Mouse (Mus musculus) lung, adult 2 months (tissue): ENCODE results near the gene Wwox.

Experiments
- CTCF ChIP-seq: fragments of 200-500 bp; IDR thresholded peaks from 2 replicates; pipeline ENCODE4 v1.5.1; 2011; ENCODE audit warnings: mild to moderate bottlenecking, low read length, control low read depth; ENCODE audit not compliant: insufficient read depth
- POLR2A ChIP-seq: fragments of 200-500 bp; IDR thresholded peaks from 2 replicates; pipeline ENCODE4 v1.6.1; 2011; ENCODE audit warnings: low read depth, mild to moderate bottlenecking, control low read depth, low read length, borderline replicate concordance; ENCODE audit errors: extremely low read depth

DNA sequence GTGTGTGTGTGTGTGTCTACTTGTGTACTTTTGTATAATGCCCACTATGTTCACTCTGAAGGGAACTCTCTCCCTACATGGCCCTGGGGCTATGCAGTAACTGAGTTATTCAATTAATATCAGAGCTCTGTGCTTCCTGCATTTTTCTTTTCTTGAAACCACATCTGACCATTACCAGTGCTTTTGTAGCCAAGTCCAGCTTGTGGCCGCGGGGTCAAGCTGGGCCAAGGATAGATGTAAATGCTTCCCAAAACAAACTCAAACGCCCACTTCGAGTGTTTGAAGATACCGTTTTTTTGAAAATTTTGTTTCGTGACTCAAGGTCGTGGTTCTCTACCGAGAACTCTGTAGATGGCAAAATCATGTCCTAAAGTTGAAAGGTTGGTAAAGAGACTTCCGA, 337.2 kb downstream of the Wwox start:
- TF ChIP-seq POLR2A (no peak), CTCF (no peak)
